Mouse (Mus musculus) heart, postnatal 0 days (tissue): ENCODE measurements around the gene Scaf8. TPM values are rescaled to one million over a fixed set of nuclear protein-coding genes. Genes with fewer than 3 reads are reported as not detected.

Experiments
- ATAC-seq: fragments of 200-750 bp; cut with Nextera tagmentation; 2 replicates; pipeline ENCODE4 v1.8.0; 2017; ENCODE audit warnings: low read depth, moderate number of reproducible peaks, moderate library complexity; ENCODE audit not compliant: insufficient read depth
- DNase-seq: peaks from one replicate; pipeline ENCODE4 v3.0.0-alpha.2; 2016; ENCODE audit warnings: low spot score
- H3K27ac ChIP-seq: fragments of 300-500 bp; sonication (generic); 2 replicates; pipeline ENCODE4 v1.5.1; 2014; ENCODE audit warnings: low read depth, mild to moderate bottlenecking
- H3K27me3 ChIP-seq: fragments of 300-500 bp; sonication (generic); 2 replicates; pipeline ENCODE4 v1.6.1; 2014; ENCODE audit warnings: low read length, mixed read lengths; ENCODE audit not compliant: control insufficient read depth, insufficient read depth
- H3K36me3 ChIP-seq: fragments of 300-500 bp; sonication (generic); replicated peaks from 2 replicates; pipeline ENCODE4 v1.6.1; 2014; ENCODE audit warnings: low read length, mixed read lengths; ENCODE audit not compliant: control insufficient read depth, insufficient read depth
- H3K4me1 ChIP-seq: fragments of 300-500 bp; sonication (generic); 2 replicates; pipeline ENCODE4 v1.6.1; 2014; ENCODE audit warnings: antibody characterized with exemption; ENCODE audit not compliant: control insufficient read depth, insufficient read depth
- H3K4me2 ChIP-seq: fragments of 300-500 bp; sonication (generic); 2 replicates; pipeline ENCODE4 v1.6.1; 2014; ENCODE audit warnings: low read depth, mild to moderate bottlenecking, low read length, moderate library complexity
- H3K4me3 ChIP-seq: fragments of 300-500 bp; sonication (generic); 2 replicates; pipeline ENCODE4 v1.5.1; 2014; ENCODE audit warnings: low read depth, low read length
- H3K9ac ChIP-seq: fragments of 300-500 bp; sonication (generic); replicated peaks from 2 replicates; pipeline ENCODE4 v1.6.1; 2014; ENCODE audit warnings: low read depth, low read length, mixed read lengths
- H3K9me3 ChIP-seq: fragments of 300-500 bp; sonication (generic); replicated peaks from 2 replicates; pipeline ENCODE4 v1.6.1; 2016; ENCODE audit warnings: low read length; ENCODE audit not compliant: control insufficient read depth
- CTCF ChIP-seq: IDR thresholded peaks from 2 replicates; pipeline ENCODE4 v1.5.1; 2016; ENCODE audit warnings: antibody characterized with exemption, control low read depth, low read depth
- EP300 ChIP-seq: IDR thresholded peaks from 2 replicates; pipeline ENCODE4 v1.6.1; 2016; ENCODE audit warnings: antibody characterized with exemption, low read depth
- WGBS: fragments of 180-500 bp; shearing (Covaris S2); extraction: QIAGEN DNeasy Blood & Tissue Kit; methylation state at CpG from one replicate; pipeline ENCODE4 v1.1.7; 2014; 5-methylcytosine and 5-hydroxymethylcytosine counted together
- polyA plus RNA-seq: library from polyadenylated mRNA; unstranded; fragments of >200 nt; fragmentation: Nextera tagmentation; extraction: Ambion mirVana; gene quantifications from 2 replicates; pipeline ENCODE4 v1.2.1, GENCODE M21; 2015
- total RNA-seq: library from RNA; depleted of rRNA; stranded (reverse); fragments of >200 nt; gene quantifications from 2 replicates; pipeline ENCODE4 v1.2.3, GENCODE M21; 2014; ENCODE audit warnings: low replicate concordance

The Scaf8 gene
- total and polyA plus RNA-seq, 2 experiments from 2014 or later: 8.4 to 25.5 TPM

DNA sequence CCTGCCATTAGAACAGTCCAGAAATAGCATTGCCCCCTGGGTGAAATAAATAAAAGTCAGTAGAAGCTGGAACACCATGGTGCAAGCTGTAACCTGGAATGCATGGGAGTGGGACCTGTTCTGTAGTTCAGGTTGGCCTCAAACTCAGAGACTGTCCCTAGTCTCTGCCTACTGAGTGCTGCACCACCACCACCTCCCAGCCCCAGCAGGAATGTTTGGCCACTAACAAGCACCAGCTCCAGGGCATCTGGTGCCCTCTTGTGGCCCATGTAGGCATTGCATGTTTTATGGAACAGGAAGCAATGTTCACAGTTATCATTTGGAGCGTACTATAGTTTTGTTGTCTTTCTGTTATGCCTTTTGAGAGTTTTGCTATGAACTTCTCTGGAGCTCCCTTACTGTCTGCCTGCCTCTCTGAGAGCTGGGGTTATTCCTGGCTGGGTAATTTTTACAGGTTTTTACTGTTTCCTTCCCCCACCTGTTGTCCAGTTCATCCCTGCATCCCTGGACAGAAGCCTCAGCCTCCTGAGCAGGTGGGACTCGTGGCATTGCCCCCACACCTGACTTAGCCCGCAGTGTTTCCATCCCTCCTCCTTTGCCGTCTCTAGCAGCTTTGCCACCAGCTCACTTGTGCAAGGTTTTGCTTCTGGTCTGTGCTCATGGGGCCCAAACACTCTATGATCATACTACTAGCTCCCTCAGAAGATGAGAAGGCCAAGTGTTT is 109.8 kb downstream of the Scaf8 start:
- Histone ChIP-seq H3K4me1 (no peaks in the 10 kb centered on the region), H3K27ac (no peak overlapping the region), H3K9me3 (no peaks in the 10 kb centered on the region), H3K36me3 (no peaks in the 10 kb centered on the region), H3K4me2 (no peak overlapping the region), H3K27me3 (no peaks in the 10 kb centered on the region), H3K4me3 (no peak overlapping the region), H3K9ac (no peak overlapping the region)
- peak; percentile 67 for DNase-seq
- 55% methylated on average over 4 of the region's 4 CpGs for WGBS
- TF ChIP-seq CTCF: peak; percentile 99
- TF ChIP-seq EP300: no peak
- peak; percentile 84 for ATAC-seq

DNA sequence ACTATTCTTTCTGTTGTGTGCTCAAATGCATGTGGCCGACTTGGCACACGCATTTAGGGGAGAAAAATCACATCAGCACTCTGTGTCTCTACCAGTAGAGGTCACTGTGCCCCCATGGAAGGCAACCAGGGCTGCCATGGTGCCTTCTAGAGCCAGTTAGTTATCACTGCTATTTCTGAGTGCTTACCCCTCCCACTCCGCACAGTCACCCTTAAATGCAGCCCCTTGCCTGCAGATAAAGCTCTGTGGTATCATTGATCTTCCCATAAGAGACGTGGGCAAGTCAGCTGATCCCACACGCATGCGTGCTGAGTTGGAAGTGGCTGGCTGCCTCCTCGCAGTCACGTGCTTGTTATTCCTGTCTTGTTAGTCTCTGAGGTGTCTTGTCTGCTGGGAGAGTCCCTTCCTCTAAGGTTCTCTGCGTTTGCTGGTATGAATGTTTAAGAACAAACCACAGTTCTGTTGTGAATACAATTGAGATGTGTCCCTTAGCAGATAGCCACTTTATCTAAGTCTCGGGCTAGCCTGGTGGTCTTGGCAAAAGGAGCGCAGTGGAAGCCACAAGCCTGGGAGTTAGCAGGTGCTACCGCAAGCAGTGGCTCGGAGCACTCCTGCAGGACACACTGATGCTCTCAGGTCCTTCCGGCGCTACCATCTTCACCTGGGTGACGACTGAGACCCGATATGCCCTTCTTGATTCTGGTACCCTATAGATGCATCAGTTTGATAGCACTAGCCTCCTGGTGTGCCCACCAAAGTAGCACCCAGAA is 115.6 kb downstream of the Scaf8 start:
- no peak overlapping the region for H3K9ac ChIP-seq
- H3K4me3 ChIP-seq: peak overlapping the region; percentile 22
- no peaks in the 10 kb centered on the region for H3K4me1 ChIP-seq
- H3K27ac ChIP-seq: no peak overlapping the region
- TF ChIP-seq CTCF (peak; percentile 93), EP300 (no peak)
- 0 out of 2 replicates have a peak, but pooled peaks cover 7% of the 10 kb centered on the region for H3K36me3 ChIP-seq
- peak; percentile 84 for ATAC-seq
- H3K9me3 ChIP-seq: no peaks in the 10 kb centered on the region
- DNase-seq: peak; percentile 76
- H3K27me3 ChIP-seq: no peaks in the 10 kb centered on the region
- 52% methylated on average over 17 of the region's 17 CpGs for WGBS
- H3K4me2 ChIP-seq: peak overlapping the region; percentile 47

DNA sequence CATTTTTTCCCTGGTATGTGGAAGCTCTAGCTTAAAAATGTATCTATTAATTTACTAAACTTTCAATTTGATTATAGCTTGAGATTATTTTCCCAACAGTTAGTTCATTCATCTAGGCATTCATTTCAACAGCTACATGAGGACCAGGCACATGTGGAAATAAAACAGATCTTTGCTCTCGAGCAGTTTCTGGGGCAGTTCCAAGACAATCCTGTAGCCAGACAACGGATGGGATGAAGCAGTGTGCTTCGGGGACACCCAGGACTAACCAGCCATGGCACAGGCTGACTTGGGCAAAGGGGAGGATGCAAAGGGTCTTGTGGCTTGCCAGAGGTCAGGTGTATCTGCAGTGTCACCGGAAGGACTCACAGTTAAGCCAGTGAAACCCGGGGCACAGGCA is 117.9 kb downstream of the Scaf8 start:
- DNase-seq: no peak
- WGBS: 54% methylated on average over 5 of the region's 5 CpGs
- H3K4me3 ChIP-seq: no peak overlapping the region

DNA sequence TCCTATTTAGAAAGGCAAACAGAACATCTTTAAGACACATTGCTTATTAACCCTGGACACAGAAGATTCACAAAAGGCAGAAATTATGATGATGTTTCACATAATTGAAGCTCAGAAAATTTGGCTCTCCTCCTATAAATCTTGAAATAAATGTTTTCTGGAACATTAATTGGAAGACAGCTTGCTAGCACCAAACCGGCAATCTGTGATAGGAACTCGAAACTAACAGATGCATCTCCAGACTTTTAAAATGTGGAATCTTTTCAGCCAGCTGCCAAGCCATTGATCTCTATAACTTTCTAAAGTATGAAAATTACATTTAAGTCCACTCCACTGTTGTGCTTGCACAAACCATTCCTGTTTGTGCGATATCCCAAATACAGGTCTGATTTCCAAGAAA is 128.9 kb downstream of the Scaf8 start:
- H3K27me3 ChIP-seq: no peaks in the 10 kb centered on the region
- TF ChIP-seq CTCF: no peak
- no peak for TF ChIP-seq EP300
- no peak overlapping the region for H3K27ac ChIP-seq
- DNase-seq (no peak), ATAC-seq (no peak)
- no peaks in the 10 kb centered on the region for H3K36me3 ChIP-seq
- 92% methylated on average over 3 of the region's 3 CpGs for whole genome bisulfite sequencing
- H3K4me1 ChIP-seq: peaks cover 23% of the 10 kb centered on the region
- H3K4me2 ChIP-seq: no peak overlapping the region
- no peak overlapping the region for H3K9ac ChIP-seq
- H3K4me3 ChIP-seq: no peak overlapping the region
- no peaks in the 10 kb centered on the region for H3K9me3 ChIP-seq

More for the DNA sequence above, 117.9 kb downstream of the Scaf8 start:
- ATAC-seq: no peak
- TF ChIP-seq CTCF (no peak), EP300 (no peak)
- Histone ChIP-seq H3K4me1 (no peaks in the 10 kb centered on the region), H3K9me3 (no peaks in the 10 kb centered on the region), H3K36me3 (peaks cover 7% of the 10 kb centered on the region; the same call in 1 of the 2 replicates), H3K4me2 (no peak overlapping the region), H3K27ac (no peak overlapping the region), H3K27me3 (no peaks in the 10 kb centered on the region), H3K9ac (no peak overlapping the region)

DNA sequence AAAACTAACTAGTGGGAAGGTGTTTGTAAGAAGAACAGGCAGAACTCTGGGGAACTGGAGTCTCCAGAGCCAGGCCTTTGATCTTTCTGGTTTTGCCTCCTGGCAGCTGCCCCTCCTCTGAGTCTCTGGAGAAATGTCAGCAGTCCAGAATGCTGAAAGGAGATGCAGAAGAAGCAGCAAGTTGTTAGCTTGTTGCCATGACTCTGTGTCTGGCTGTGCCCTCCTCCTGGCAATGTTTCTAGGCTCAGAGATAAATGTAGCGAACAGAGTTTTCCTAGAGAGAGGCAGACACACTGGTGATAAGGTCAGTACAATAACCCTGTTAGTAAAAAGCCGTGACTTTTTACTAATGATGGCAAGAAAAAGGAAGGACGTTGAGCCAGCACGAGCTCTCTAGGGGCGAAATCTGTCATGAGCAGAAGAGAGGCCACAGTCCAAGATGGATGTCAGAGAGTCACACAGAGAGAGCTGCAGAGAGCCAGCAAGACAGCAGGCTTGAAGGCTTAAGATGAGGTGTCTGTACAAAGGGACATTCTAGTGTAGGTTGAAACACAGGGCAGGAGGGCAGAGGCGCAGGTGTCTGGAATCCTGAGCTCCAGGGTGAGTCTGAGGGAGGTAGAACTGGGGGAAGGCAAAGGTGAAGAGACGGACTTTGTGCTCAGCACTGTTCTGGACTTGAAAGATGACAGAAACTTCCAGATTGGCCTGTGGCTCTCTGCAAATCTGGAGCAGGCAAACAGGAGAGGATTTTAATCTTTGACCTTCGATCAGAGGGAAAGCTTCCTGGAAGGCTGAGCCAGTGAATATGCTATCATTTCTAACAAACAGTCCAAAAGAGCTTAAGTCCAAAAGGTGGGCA is 130.3 kb downstream of the Scaf8 start:
- Histone ChIP-seq H3K4me2 (no peak overlapping the region), H3K9me3 (no peaks in the 10 kb centered on the region), H3K36me3 (no peaks in the 10 kb centered on the region), H3K9ac (no peak overlapping the region), H3K27me3 (no peaks in the 10 kb centered on the region), H3K27ac (no peak overlapping the region), H3K4me3 (no peak overlapping the region), H3K4me1 (peaks cover 27% of the 10 kb centered on the region)
- peak; percentile 37; the same call in 1 of the 2 replicates for ATAC-seq
- WGBS: 50% methylated on average over 8 of the region's 8 CpGs
- TF ChIP-seq EP300: no peak
- TF ChIP-seq CTCF: no peak
- DNase-seq: no peak
